Mouse (Mus musculus) lung, adult 18-20 months (tissue): ENCODE results near the gene Rabgap1l.
A peak's percentile ranks its signal among the peaks of the same experiment; 100 is the strongest.

ENCODE experiments used
- DNase-seq, 2 experiments: peaks; one replicate each; pipeline ENCODE4 v3.0.0; 2022; ENCODE audit warnings: mixed read lengths in 2 of 2

Rabgap1l gene

DNA sequence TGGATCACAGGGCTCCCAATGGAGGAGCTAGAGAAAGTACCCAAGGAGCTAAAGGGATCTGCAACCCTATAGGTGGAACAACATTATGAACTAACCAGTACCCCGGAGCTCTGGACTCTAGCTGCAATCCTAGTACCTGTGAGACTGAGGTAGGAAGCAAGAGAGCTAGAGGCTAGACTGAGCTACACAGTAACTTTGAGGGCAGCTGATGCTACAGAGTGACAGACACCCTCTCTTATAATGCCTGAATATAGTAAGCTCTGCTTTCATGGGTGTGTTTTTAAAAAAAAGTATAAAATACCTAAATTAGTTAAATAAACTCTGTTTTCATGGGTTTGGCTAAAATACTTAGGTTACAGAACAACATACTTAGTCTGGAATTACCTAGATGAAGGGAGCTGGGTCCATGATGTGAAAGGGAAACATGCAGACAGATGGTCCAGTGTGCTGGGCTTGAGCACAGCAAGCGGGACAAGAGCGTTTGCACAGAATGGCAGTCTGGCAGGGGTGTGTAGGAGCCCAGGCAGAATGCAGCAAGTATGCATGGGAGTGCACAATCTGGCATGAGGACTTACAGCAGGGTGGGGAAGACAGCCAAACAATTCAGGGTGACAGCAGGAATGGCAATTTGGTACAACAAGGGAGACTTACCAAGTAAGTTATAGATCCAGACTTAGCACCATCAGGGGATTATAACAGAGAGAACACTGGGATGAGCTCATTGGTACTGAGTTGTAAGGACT is 514.9 kb downstream of the Rabgap1l start:
- DNase-seq, result no peak

DNA sequence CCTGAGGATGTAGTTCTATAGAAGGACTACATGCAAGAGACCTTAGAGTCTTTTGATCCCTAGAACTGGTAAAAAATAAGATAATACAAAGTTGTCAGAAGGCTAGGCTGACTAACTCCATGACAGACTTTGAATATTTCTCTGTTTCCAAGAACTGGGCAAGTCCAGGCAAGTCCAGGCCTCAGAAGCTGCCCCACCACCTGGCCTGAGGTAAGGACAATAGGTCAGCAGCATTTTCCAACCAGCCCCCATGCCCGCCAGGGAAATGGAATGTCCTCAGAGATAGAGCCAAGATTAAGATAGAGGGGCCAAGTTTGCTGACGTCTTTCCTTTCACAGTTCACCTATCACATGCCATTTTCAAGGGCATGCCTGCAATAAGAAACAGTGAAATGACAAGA is 517.8 kb downstream of the Rabgap1l start:
- DNase-seq, result peak in 1 of 2 experiments; percentile 58

DNA sequence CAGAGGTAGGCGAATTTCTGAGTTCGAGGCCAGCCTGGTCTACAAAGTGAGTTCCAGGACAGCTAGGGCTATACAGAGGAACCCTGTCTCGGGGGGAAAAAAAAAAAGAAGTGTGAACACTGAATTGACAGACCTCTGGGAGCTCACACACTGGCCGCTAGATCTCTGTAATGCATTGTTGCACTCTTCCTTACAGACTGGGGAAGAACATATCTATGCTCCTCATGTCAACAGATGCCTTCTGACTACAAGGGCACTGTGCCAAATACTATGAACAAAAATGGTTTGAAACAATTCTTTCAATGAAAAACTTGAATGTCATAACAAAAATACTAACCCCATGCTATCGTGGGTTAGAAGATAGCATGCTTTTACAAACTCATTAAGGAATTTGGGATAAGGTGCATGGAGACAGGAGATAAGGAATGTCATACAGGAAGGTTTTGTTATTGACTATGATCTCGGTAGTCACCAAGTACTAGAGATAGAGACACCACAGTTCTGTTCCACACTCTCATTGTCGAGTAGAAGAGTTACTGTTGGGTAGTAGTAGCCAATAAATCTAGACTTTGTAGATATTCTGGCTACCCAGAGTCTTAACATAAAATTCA is 519.8 kb downstream of the Rabgap1l start:
- DNase-seq, result no peak

DNA sequence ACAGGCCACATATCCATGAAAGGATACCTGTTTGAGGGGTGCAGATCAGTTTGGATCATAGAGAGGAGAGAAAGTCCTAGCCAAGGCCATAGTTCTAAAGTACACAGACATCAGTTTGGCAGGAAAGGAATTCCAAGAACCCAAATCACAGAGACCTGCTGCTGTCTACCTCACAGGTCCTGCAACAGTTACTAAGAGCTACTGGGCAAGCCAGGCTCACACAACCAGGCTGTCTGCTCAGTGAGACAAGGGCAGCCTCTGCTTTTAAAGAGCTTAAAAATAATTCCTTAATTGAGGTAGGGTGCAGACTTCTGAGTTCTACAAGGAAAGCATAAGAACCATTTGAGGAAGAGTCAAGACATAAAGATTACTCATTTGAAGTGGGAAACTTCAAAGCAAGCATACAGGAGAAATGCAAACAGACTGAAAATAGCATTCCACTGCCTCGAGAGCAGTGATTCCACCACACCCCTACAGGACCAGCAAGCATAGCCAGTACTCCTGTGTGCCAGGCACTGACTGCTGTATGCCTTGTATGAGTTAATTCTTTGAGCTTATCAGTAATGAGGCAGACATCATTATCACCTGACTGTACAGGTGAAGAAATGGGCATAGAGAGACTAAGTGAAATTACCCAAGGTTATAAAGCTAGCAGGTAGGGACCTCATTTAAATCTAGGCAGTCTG is 521.6 kb downstream of the Rabgap1l start:
- DNase-seq, result peak in 1 of 2 experiments; percentile 36

GRCm38 (mm10) chr1:160268322-160268721 is 524.7 kb downstream of the Rabgap1l start:
- DNase-seq, result no peak

GRCm38 (mm10) chr1:160263630-160264346 is 529.2 kb downstream of the Rabgap1l start:
- DNase-seq, result peak; percentile 87 to 92

DNA sequence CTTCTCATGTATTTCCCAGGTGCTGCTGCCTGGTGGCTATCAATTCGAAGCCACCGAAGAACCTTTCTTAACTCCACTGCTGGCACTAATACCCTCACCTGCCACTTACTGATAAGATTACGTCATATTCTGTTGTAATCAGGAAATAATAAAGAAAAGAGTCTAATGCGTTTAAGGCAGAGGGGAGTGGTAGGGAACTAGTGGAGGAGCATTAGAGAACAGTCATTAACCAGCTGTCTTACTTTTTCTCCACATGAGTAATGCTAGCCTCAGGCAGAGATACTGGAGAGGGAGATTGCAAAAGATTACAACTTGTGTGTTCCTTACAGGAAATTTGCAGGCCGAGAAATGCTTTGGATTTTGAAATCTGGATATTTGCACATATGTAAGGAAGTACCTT is 530.0 kb downstream of the Rabgap1l start:
- DNase-seq, result peak in 1 of 2 experiments; percentile 26

DNA sequence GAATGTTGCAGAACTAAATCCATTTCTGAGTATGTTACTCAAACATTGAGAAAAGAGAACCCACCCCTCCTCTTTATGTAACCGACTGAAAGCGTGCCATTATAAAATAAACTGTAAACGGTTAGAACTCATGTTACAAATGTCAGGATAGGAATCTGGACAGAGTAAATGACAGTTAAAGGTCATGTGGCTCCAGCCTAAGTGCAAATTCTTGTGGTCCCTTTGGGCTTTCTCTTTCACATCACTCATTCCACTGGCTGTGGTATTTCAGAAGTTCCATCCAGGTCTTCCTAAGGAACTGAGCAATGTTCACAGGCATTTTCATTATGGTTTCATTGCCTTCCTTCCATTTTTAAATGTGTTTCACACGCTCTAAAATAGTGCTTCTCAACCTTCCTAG is 530.6 kb downstream of the Rabgap1l start:
- no peak for DNase-seq

DNA sequence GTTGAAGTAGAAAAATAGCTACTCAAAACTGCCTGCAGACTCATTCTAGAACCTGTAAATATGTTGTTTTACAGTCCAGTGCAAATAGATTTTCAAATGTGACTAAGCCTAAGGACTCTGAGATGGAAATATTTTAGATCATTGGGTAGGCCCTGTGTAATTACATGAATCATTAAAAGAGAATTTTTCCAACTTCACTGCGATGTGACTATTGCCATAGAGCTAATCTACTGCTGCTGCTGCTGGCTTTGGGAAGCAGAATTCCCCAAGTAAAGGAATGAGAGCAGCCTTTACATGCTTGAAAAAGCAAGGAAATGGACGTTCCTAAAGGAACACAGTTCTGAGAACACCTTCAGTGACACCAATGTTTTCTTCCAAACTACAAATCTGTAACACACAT is 531.2 kb downstream of the Rabgap1l start:
- DNase-seq, result no peak

GRCm38 (mm10) chr1:160260605-160261004 is 532.4 kb downstream of the Rabgap1l start:
- DNase-seq, result no peak

GRCm38 (mm10) chr1:160259884-160260283 is 533.1 kb downstream of the Rabgap1l start:
- peak; percentile 82 to 88 for DNase-seq

DNA sequence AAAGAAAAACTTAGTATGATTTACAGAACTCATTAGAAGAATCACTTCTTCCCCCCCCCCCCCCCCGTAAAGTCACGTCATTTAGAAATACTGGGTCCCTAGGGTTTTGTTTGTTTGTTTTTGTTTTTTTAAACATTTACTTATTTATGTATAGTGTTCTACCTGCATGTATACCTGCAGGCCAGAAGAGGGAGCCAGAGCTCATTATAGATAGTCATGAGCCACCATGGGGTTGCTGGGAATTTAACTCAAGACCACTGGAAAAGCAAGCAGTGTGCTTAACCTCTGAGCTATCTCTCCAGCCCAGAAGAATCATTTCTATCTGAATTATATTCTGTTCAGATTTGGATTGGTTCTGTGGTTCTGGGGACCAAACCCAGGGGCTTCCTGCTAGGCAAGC is 539.9 kb downstream of the Rabgap1l start:
- DNase-seq, result no peak

- peak in 1 of 2 experiments; percentile 43 for DNase-seq
Measured at GRCm38 (mm10) chr1:160251388-160252007, 541.5 kb downstream of the Rabgap1l start.

GRCm38 (mm10) chr1:160250782-160251181 is 542.2 kb downstream of the Rabgap1l start:
- no peak for DNase-seq

GRCm38 (mm10) chr1:160249786-160250185 is 543.2 kb downstream of the Rabgap1l start:
- DNase-seq, result peak in 1 of 2 experiments; percentile 17

- peak in 1 of 2 experiments; percentile 29 for DNase-seq
Measured at GRCm38 (mm10) chr1:160247473-160247872, 545.5 kb downstream of the Rabgap1l start.

GRCm38 (mm10) chr1:160246844-160247243 is 546.2 kb downstream of the Rabgap1l start:
- DNase-seq, result no peak

DNA sequence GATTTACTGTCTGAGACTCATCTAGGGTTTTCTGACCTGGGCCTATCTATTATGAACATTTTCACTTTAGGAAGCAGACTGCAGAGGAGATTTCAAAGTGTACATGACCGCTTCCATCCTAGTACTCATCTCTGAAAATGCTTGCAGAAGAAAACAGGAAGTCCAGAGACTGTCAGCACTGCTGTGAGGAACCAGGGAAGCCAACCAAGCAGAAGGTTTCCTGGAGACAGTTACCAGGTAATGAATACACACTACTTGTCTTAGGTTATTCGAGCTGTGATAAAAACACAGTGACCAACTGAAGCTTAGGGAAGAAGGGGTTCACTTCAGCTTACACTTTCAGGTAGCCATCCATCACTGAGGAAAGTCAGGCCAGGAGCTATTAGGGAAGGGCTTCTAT is 547.1 kb downstream of the Rabgap1l start:
- peak in 1 of 2 experiments; percentile 25 for DNase-seq

DNA sequence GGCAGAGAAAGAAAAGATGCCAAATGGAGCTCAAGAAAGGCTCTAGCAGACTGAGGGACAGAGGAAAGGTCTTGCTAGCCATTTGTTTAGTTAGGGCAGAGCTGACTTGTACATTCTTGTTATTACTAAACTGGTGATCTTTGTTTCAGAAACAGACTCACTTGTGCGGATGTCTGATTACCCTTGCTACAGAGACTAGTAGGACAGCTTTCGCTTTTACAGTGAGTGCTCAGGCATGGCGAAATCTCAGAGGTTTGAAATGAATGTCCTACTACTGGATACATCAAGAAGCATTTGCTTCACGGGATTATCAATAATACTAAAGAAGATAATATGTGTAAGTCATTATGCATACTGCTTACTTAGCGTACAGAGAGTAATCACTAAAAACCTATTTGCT is 548.3 kb downstream of the Rabgap1l start:
- DNase-seq, result no peak

DNA sequence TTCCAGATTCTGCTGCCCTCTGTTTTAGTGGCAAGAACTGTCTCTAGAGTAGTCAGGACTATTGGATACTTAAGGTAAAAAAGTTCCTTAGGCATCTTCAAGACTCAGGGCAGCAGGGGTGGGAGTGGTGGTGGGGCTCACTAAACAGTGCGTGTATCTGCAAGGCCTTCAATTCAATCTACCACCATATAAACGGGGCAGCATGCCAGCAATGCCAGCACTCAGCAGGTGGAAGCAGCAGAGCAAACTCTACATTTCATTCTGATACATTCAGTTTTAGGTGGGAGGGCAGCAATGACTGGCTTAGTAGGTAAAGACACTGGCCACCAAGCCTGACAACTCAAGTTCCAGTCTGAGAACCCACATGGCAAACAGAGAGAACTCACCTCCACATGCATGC is 552.9 kb downstream of the Rabgap1l start:
- no peak for DNase-seq

DNA sequence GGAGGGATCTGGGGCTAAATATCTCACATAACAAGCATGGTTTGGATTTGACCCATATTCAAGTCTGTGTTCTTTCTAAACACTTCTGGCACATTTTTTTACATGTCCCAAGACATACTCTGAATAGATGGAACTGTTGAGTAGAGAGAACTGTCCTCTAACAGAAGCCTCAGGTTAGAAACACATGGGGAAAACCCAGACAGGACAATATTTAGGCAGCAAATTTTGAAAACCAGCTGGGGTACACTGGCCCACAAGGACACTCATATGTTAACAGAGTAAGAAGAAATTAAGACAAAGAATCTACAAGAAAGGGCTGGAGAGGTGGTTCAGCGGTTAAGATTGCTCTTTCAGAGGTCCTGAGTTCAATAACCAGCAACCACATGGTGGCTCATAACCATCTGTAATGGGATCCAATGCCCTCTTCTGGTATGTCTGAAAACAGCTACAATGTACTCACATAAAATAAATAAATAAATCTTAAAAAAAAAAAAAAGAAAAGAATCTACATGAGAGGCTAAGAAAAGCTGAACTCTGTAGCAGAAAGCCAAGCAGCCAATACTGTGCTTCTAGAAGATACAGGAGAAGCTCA is 554.1 kb downstream of the Rabgap1l start:
- DNase-seq, result no peak

GRCm38 (mm10) chr1:160237981-160238380 is 555.0 kb downstream of the Rabgap1l start:
- no peak for DNase-seq
